Mouse (Mus musculus) hindlimb bud, embryonic 11.5 days (tissue): ENCODE results near the gene Dntt.

Source experiments
- DNase-seq: peaks from one replicate; pipeline ENCODE4 v3.0.0-alpha.2; 2012; ENCODE audit warnings: low read depth, low spot score; ENCODE audit errors: extremely low spot score

The Dntt gene

DNA sequence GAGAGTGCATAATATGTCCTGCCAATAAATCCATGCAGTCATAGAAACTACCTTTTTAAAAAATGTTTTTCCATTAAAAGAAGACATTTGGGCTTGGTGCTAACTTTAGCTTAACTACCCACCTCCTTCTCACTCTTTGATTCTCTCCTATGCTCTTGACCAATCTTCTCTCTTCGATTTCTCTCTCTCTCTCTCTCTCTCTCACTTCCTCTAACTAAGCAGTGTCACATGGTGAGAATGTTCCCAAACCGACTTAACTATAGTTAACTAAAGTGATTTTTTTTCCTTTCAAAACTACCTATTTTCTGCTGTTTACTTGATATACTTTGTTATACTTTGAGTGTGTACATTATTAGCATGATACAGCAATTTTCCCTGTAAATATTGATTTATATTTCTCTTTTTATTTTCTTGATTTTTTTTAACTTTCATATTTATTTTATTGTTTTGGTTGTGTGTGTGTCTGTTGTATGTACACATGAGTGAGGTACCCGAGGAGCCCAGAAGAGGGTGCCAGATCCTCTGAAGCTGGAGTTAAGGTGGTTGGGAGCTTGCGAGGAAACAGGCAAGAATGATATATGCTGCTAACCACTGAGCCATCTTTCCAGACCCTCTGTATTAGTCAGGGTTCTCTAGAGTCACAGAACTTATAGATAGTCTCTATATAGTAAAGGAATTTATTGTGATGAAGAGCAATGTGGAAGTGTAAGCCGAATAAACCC is 20.2 kb upstream of the Dntt start:
- DNase-seq, result no peak

DNA sequence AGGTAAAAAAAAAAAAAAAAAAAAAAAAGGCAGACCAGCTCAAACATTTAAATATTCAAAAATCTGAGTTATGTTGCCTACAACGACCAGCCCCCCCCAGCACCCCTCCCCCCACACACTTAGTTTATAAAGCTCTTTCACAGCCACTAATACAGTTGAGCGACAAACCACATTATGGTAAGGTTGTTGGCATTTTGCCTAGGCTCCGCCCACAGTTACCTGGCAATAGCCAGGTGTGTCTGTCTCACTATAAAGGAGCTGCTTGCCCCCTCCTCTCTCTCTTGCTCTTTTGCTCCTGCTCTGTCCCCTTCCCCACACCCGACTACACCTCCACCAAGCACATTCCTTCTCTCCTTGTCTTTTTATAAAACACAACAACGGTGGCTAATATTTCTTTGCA is 17.4 kb upstream of the Dntt start:
- DNase-seq, result no peak

DNA sequence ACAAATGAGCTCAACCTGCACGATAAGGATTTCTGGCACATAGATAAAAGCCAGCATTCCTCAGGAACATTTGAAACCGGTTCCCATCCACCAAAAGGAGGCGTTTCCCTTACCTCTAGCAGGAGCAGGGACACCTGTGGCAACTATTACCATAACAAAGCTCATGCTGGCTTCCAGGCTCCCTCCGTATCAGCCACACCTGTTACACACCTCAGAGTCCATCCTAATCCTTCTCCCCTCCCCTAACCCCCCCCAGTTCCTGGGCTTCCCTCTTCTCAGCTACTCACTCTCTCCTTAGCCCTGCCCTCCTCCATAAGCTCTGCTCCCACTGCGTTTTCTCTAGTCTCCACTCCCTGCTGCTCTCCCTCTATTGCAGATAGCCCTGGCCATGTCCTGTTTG is 15.5 kb upstream of the Dntt start:
- DNase-seq, result no peak

DNA sequence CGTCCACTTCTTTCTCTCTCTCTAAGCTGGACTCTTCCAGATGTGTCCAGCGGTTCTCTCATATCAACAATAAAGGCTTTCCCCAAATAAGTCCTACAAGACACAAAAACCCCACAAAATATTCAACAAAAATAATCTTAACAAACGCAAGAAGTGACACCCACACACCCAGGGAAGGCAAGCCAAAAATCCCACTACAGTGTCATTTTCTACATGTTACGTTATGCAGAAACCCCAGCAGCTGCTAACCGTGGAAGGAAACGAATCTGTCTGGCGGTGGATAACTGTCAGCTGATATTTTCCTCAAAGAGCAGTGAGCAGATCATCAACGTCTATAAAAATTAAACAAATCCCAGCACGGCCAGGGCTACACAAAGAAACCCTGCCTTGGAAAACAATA is 15.1 kb upstream of the Dntt start:
- DNase-seq, result no peak

DNA sequence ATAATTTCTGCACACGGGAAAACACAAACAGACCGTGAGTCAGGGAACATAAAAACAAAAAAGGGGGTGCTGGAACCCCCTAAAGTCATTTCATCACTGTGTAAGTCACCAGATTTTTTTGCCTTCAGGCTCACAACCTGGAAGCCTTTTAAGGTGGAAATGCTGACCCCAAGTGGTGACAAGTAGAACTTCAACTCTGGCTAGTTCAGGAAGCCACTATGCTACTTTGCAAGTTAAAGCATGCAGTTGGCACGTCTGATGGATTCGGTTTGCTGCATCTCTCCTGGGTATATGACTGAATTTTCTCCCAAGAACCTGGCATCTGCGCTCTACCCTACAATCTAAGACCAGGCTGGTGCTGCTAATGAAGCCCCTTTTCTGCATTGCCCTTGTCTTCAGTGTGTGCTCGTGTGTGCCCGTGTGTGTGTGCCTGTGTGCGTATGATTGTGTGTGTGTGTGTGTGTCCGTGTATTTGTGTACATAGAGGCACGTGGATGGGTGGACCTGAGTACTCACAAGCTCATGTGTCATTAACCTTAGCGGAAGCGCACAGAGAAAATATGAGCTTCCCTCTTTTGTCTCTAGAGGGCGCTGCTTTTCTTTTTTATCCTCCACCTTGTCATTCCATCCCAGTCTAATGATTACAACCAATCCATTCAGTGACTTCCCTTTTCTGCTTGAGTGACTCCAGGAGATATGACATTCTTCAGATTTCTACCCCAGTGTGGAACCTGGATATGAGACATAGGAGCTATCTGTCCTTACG is 12.9 kb upstream of the Dntt start:
- DNase-seq, result no peak

DNA sequence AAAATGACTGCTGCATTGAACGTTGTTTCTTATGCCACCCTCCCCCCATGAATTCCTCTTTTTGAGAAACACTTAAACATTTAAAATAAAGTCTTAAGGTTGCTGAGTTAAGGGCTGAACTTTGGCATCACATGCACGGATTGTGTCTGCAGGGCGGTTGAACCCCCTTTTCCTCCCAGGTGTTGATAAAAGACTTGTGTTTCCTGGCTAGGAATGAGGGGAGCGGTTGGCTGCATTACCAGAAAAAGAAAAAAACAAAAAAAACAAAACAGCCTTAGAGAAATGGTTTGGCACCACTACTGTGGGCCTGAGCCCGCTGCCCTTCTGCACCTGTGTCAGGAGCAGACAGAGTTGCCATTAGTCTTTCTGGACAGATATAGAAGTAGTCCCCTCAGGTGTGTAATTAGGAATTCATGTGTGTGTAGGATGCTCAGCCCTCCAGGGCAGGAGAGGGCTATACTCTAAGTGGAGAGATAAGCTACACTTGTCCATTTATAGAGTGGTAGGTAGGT is 9.9 kb upstream of the Dntt start:
- DNase-seq, result no peak

DNA sequence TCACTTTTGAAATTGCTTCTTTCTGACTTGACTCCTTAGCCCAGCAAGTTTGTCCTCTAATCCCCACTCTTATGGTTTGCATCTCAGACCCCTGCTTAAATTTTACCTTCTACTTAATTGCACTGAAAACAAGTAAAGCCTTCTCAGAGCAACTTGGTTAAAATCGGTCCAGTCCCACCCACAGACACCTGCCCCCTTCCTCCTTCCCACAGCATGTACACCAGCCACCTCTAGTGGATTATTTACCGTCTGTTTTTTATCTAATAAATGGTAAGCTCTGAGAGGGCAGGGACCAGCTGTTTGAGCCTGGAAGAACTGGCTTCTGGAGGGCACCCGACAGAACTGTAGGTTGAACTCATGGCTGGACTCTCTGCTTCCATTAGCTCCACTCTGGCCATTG is 8.5 kb upstream of the Dntt start:
- no peak for DNase-seq

DNA sequence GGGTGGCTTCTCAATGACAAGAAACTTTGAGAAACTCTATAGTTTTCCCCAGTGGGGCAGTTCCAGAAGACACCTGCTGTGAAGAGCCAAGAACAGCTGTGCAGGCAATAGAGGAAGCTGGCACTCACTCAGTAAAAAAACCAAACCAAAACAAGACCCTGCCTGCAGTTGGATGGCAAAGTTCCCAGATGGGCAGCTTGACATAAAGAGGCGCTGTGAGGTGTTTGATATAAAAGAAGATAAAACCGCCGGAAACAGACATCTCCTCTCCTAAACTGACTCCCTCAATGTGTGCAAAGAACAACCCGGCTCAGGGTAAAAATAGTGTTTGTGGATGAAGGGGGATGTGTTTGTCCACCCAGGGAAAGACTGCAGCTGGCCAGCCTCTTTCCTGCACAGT is 6.8 kb upstream of the Dntt start:
- no peak for DNase-seq

DNA sequence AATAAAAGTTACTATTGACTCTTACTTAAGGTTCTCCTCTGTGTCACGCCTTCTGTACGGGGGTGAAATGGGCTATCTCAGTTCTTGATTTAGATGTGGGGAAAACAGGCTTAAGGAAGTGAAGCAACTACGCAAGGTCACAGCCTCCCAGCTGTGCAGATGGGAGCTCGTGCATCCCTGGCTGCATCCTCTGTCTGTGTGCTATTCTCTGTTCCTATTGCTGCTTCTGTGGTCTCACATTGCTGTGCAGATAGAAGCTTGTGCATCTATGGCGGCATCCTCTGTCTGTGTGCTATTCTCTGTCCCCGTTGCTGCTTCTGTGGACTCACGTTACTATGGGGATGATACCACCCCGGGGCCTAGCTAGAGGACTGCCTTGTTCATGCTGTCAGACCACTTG is 2.5 kb upstream of the Dntt start:
- DNase-seq, result no peak

DNA sequence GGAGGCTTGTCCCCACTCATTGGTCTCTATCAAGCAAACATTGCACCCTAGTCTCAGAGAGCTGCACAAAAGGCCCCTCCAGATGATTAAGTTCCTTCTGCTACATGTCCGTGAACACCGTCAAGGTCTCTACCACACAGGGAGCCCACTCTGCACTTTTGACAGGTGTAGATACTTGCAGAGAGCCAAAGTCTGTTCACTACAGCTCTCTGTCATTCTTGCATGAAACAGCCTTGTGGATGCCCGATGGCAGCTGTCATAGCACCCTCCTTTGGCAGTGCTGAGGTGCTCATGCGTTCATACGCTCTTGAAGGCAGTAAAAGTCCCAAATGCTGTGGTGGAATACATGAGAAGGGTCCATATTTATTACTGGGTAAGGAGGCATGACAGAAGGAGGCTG is 2.1 kb upstream of the Dntt start:
- no peak for DNase-seq

DNA sequence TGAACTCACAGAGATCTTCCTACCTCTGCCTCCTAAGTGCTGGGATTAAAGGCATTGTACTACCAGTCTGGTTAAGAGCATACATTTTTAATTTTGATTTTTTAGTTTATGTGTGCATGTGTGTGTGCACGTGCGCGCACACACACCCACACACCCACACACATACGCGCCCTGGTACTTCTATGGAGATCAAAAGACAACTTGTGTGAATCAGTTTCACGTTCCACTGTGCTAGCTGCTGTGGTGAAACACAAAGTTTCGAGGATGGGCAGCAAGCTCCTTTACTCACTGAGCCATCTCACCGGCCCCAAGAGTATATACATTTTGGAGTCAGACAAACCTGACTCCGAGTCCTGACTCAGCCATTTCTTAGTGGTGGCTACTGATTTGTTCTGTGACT is 1.5 kb upstream of the Dntt start:
- no peak for DNase-seq

DNA sequence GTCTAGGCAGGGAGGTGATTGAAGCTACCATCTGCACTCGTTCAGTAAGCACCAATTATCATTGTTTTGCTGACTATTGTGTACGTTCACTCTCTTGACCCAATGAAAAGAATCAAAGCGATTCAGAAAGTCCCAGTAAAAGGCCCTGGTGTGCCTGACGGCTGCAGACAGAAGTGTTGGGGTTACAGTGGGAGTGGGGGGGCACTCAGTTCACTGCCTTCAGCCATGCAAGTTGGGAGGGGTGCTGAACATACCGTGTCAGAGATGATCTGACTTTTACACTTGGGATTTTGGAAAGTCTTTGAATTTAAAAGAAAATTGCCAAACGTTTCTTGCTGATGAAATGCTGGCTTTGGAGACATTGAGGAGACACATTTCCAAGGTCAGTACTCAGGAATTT is 1.1 kb downstream of the Dntt start:
- DNase-seq, result no peak

DNA sequence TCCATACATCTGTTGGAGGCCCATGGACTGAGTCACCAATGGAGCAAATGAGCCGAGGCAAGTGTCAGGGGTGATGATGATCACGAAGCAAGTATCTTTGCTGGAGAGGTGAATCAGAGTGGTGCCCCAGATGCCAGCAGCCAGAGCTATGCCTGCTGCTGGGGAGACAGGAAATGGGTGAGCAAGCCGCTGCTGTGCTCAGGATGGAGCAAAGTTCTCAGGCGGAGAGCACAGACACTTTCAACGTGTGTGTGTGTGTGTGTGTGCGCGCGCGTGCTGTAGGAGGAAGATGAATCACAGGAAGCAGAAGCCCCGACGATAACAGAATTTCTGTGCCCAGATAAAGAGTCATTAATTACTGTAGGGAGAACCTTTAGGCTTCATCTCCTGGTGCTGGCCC is 1.9 kb downstream of the Dntt start:
- DNase-seq, result no peak

DNA sequence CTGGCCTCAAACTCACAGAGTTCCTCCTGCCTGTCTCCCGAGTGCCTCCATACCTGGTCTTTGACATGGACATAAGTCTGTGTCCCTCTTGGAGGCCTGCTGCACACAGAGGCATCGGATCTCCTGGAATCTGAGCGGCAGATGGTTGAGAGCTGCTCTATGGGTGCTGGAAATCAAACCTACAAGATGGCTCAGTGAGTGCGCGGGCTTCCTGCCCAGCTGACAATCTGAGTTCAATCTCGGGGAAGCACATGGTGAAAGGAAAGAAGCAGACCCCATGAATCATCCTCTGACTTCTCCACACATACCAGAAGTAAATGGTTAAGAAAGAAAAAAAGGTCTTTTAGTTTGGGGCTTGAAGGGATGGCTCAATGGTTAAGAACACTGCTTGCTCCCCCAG is 2.8 kb downstream of the Dntt start:
- no peak for DNase-seq

DNA sequence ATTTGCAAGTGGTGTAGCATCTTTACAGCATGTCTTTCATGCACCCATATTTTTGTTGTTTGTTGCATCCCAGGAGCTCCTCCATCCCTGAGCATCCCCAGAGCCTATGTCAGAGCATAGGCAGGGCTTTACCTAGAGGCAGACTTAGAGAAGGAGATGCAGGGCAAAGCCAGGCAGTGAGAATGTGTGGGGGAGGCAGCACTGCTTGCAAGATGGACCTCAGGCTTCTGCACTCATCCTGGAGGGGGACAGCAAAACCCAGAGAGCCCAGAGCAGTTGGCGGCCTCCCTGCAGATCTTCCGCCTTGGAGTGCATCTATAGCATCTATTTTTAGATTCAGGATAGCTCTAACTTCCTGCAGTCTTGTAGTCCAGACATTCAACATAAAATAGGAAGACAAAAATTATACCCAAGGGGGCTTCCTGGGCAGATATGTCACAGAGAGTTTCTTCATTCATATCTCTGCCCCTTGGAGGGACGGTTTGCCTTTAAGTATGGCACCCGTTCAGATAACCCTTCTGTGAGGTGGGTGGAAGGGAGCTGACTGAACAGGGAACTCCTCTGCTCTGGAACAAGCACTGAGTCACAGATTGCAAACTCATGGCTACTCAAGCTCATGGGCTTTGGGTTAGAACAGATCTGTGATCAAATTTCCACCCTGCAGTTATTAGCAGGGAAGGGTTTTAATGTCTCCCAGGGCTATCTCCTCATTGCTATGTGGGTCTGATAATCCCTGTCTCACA is 6.9 kb downstream of the Dntt start:
- no peak for DNase-seq

DNA sequence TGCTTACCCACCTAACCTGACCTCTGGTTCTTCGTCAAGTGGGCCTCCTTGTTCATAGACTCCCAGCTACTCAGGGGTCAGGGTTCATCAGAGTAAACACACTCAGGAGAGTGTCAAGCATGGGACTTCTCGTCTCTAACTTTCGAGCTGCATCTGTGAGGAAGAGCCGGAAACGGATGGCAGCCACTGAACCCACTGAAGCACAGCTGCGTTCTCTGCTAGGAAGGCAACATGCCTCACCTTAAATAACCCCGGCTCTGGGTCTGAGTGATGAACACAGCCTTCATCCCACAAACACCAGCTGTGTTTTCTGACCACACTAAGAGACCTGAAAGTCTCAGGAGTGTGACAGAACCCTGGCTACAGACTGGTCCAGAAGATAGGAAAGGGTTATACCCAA is 10.0 kb downstream of the Dntt start:
- DNase-seq, result no peak

DNA sequence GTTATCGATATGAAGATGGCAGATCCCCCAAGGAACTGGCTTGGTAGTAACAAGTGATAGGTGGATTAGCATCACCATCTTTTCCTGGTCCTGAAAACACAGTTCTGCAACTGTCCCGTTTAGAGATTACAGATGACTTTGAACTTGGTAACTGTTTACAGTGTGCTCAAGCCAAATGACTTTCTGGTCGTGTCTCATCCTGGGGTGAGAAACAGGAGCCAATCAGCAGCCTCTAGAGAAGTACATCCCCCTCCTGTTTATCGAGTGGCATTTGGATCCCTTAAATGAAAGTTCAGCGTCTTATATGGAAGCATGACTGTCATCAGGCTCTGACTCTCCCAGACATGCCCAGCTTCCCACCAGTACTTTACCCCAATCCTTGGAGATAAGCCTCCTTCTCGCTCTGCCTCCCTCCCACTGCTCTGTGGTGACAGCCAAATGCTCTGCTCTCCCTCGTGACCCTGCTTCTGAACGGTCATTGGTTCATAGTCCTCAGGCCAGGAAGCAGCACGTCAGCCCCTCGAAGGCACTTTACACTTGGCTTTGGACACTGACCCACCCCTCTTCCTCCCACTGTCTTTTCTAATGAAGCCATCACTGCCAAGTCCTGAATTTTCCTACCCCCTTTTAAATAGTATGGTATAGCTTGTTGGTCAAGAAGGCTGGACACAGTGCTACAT is 16.2 kb downstream of the Dntt start:
- DNase-seq, result no peak

DNA sequence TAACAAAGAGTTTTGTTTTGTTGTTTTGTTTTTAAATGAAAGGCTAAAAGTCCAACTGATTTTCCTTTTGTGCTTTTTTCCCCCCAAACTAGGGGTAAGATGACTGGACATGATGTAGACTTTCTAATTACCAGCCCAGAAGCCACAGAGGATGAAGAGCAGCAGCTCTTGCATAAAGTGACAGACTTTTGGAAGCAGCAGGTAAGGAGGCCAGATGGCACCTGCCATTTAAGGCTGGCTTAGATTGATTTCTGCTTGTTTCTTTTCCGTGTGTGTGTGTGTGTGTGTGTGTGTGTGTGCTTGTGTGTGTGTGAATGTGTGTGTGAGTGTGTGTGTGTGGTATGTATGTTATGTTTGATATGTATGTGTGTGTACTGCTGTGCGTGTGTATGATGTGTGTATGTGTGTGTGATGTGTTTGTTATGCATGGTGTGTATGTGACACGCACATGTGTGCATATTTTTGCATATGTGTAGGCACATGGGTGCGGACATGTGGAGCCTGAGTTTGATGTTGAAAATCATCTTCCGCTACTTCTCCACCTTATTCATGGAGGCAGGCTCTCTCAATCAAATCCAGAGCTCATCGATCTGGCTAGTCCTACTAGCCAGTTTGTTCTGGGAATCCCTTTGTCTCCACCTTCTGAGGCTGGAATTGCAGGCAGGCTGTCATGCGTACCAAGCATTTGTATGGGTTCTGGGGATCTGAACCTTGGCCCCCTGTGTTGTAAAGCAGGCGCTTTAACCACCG is 18.5 kb downstream of the Dntt start:
- DNase-seq, result no peak

DNA sequence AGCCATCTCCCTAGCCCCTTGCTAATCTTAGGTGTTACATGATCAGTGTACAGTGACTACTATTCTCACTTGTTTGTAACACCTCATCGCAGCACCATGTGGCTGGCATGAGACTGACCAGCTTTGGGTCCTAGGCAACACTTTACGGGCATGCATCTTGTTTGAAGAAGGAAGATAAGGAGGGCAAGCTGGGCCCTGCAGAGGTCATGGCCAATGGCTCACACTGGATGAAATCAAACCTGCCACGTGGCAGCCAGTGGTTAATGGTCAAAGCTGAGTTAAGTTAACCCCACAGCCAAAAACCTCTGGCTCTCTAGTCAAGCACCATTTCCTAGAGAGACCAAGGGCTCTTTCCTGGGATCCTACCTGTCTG is 19.1 kb downstream of the Dntt start:
- DNase-seq, result no peak

DNA sequence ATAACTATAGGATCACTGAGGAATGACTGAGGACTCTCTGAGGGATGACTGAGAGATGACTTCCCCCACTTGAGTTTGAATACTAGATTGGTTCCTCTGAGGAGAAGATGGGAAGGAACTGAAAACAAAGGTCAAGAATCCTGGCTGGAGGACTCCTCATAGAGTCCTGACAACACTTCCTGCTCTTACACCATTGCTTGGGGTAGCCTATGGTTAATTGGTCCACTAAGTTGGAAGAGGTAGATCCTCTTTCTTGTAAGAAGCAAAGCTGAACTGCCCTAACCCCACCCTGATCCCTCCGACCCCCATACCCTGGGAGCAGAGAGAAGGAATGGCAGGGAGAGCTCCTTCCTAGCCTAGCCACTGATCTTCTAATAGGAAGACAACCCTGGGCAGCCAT is 22.6 kb downstream of the Dntt start:
- no peak for DNase-seq

DNA sequence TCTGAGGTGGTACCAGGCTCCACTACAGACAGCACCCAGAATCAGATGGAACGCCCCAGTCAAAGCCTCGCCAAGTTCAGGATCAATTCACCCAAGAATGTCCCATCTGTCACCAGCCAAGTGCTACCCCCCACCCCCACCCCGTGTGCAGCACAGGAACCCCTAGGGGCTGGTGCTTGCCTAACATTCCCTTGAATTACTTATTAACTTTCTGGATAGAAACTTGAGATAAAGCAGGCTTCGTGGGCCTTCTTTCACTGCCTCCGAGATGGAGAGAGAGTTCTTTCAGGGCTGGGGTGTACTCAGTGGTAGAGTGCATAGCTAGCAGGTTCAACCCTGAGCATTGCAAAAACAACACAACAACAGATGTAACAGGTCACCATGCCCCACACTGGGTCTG is 23.2 kb downstream of the Dntt start:
- DNase-seq, result no peak
